Mouse (Mus musculus): Measurements from ENCODE around the gene Mbl1.

GRCm38 (mm10) chr14:41147356-41147755 lies 3.9 kb upstream of the Mbl1 start:
- TF ChIP-seq POLR2A (IDR thresholded peaks at IDR 0.05; ENCODE audit: borderline replicate concordance, extremely low read depth, insufficient read depth, insufficient read length, poor library complexity, severe bottlenecking) (no peak), CTCF (IDR thresholded peaks at IDR 0.05; ENCODE audit: borderline replicate concordance, extremely low read depth, insufficient read depth, insufficient read length) (no peak)

Data from brain, embryonic 14.5 days (tissue).